Mouse (Mus musculus) forebrain, embryonic 11.5 days (tissue): ENCODE measurements at regions not wholly inside any gene's neighbourhood (a gene's known extent, or its start where the extent isn't known, plus 50 kb on each side); places are given as distances from the start of the nearest gene placed in this dataset.
"Not testable (repeated sequence)": the region's sequence is repeated elsewhere in the genome, so short reads cannot be mapped to it uniquely, and the experiment has no call there.

Experiments
- ATAC-seq: fragments of 200-750 bp; cut with Nextera tagmentation; replicated peaks from 2 replicates; pipeline ENCODE4 v1.8.0; 2017; ENCODE audit warnings: moderate TSS enrichment; ENCODE audit not compliant: low FRiP score
- DNase-seq: peaks from one replicate; pipeline ENCODE4 v3.0.0-alpha.2; 2017; ENCODE audit warnings: low spot score
- H3K27ac ChIP-seq: fragments of 300-500 bp; sonication (generic); 2 replicates; pipeline ENCODE4 v1.5.1; 2014; ENCODE audit warnings: low read depth, low read length
- H3K27me3 ChIP-seq: fragments of 300-500 bp; sonication (generic); 2 replicates; pipeline ENCODE4 v1.6.1; 2014; ENCODE audit warnings: mild to moderate bottlenecking, low read length, mixed read lengths; ENCODE audit not compliant: control insufficient read depth, insufficient read depth
- H3K36me3 ChIP-seq: fragments of 300-500 bp; sonication (generic); 2 replicates; pipeline ENCODE4 v1.6.1; 2014; ENCODE audit warnings: mild to moderate bottlenecking, low read length, moderate library complexity, mixed read lengths; ENCODE audit not compliant: control insufficient read depth, insufficient read depth
- H3K4me1 ChIP-seq: fragments of 300-500 bp; sonication (generic); replicated peaks from 2 replicates; pipeline ENCODE4 v1.6.1; 2014; ENCODE audit warnings: low read length, mixed read lengths; ENCODE audit not compliant: control insufficient read depth, insufficient read depth
- H3K4me2 ChIP-seq: fragments of 300-500 bp; sonication (generic); 2 replicates; pipeline ENCODE4 v1.6.1; 2014; ENCODE audit warnings: low read depth, mild to moderate bottlenecking, low read length, moderate library complexity, mixed read lengths; ENCODE audit not compliant: severe bottlenecking
- H3K4me3 ChIP-seq: fragments of 300-500 bp; sonication (generic); 2 replicates; pipeline ENCODE4 v1.5.1; 2014; ENCODE audit warnings: low read depth, low read length
- H3K9ac ChIP-seq: fragments of 300-500 bp; sonication (generic); 2 replicates; pipeline ENCODE4 v1.6.1; 2014; ENCODE audit warnings: low read length
- H3K9me3 ChIP-seq: fragments of 300-500 bp; sonication (generic); 2 replicates; pipeline ENCODE4 v1.6.1; 2016; ENCODE audit warnings: low read length, mixed read lengths; ENCODE audit not compliant: control insufficient read depth
- WGBS: fragments of 180-500 bp; shearing (Covaris S2); extraction: QIAGEN DNeasy Blood & Tissue Kit; methylation state at CpG from one replicate; pipeline ENCODE4 v1.1.7; 2014; 5-methylcytosine and 5-hydroxymethylcytosine counted together

- H3K4me2 ChIP-seq: no peak overlapping the region
- WGBS: 80% methylated on average over 2 of the region's 2 CpGs
- no peaks in the 10 kb centered on the region for H3K4me1 ChIP-seq
- H3K27me3 ChIP-seq: no peaks in the 10 kb centered on the region
- H3K9me3 ChIP-seq: no peaks in the 10 kb centered on the region
- ATAC-seq: no peak
- no peak for DNase-seq
- H3K4me3 ChIP-seq: no peak overlapping the region
- no peaks in the 10 kb centered on the region for H3K36me3 ChIP-seq
- H3K27ac ChIP-seq: no peak overlapping the region
- no peak overlapping the region for H3K9ac ChIP-seq
Measured at GRCm38 (mm10) chr6:70356303-70356702, 435.7 kb downstream of the Rpia start.

DNA sequence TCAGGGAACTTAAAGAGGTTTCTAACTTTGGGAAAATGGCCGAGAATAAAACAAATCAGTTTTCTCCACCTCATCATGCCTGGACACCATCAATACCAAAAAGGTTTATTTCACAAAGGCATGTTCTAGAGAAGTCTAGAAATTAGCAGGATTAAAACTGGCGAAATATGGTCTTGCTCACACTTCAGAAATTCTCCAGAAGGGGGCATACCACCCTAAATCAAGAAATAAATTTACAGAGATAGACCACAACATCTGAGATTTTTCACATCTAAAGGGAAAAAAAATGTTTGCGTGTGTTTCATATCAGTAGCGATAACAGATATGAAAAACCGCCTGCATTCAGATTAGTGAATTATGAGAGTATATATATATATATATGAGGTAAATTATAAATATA lies 449.9 kb downstream of the Rpia start:
- 80% methylated on average over 5 of the region's 5 CpGs for WGBS
- no peak overlapping the region for H3K4me2 ChIP-seq

GRCm38 (mm10) chr6:70340691-70341090 lies 451.3 kb downstream of the Rpia start:
- not testable (repeated sequence) for H3K27me3 ChIP-seq, H3K4me1 ChIP-seq, H3K4me3 ChIP-seq, DNase-seq, H3K9ac ChIP-seq, ATAC-seq, H3K36me3 ChIP-seq, H3K4me2 ChIP-seq, H3K9me3 ChIP-seq, H3K27ac ChIP-seq
- WGBS: 90% methylated on average over 2 of the region's 2 CpGs

More for the DNA sequence above, 449.9 kb downstream of the Rpia start:
- H3K4me3 ChIP-seq: no peak overlapping the region
- no peaks in the 10 kb centered on the region for H3K27me3 ChIP-seq
- no peak overlapping the region for H3K9ac ChIP-seq
- ATAC-seq: no peak
- no peaks in the 10 kb centered on the region for H3K9me3 ChIP-seq
- DNase-seq: no peak
- no peaks in the 10 kb centered on the region for H3K36me3 ChIP-seq
- no peaks in the 10 kb centered on the region for H3K4me1 ChIP-seq
- H3K27ac ChIP-seq: no peak overlapping the region

GRCm38 (mm10) chr6:70315318-70315717 lies 476.7 kb downstream of the Rpia start:
- ATAC-seq: no peak
- Histone ChIP-seq H3K4me1 (no peaks in the 10 kb centered on the region), H3K36me3 (no peaks in the 10 kb centered on the region), H3K27ac (no peak overlapping the region), H3K4me3 (no peak overlapping the region), H3K9ac (no peak overlapping the region), H3K9me3 (no peaks in the 10 kb centered on the region), H3K27me3 (no peaks in the 10 kb centered on the region), H3K4me2 (no peak overlapping the region)
- no peak for DNase-seq
- WGBS: 55% methylated on average over 1 of the region's 1 CpGs

DNA sequence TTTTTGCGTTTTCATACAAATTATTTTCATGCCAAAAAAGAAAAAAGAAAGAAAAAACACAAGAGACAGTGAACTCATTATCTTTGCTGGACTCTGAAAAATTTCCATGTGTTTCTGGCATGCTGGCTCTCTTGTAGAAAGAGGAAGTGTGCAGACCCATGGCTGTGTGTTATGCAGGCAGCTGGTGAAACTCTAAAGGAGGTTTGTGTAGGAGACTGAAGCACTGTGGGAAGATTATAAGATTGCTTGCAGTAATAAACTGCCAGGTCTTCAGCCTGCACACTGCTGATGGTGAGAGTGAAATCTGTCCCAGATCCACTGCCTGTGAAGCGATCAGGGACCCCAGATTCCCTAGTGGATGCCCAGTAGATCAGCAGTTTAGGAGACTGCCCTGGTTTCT lies 477.4 kb downstream of the Rpia start:
- not testable (repeated sequence) for H3K4me2 ChIP-seq, H3K27ac ChIP-seq, H3K36me3 ChIP-seq, ATAC-seq, DNase-seq, H3K9ac ChIP-seq, H3K4me1 ChIP-seq, H3K9me3 ChIP-seq, H3K4me3 ChIP-seq, H3K27me3 ChIP-seq
- WGBS: 91% methylated on average over 2 of the region's 2 CpGs

GRCm38 (mm10) chr6:70301100-70301499 lies 490.9 kb downstream of the Rpia start:
- H3K4me3 ChIP-seq, H3K4me2 ChIP-seq, H3K4me1 ChIP-seq, ATAC-seq, DNase-seq, H3K9me3 ChIP-seq, H3K27me3 ChIP-seq, H3K27ac ChIP-seq, H3K9ac ChIP-seq, H3K36me3 ChIP-seq: not testable (repeated sequence)

GRCm38 (mm10) chr6:70260227-70260626 lies 531.8 kb downstream of the Rpia start:
- H3K4me1 ChIP-seq, H3K27me3 ChIP-seq, DNase-seq, H3K4me2 ChIP-seq, H3K9me3 ChIP-seq, H3K4me3 ChIP-seq, H3K9ac ChIP-seq, H3K27ac ChIP-seq, H3K36me3 ChIP-seq, ATAC-seq: not testable (repeated sequence)
- 90% methylated on average over 3 of the region's 3 CpGs for WGBS

- H3K27me3 ChIP-seq, ATAC-seq, H3K9me3 ChIP-seq, DNase-seq, H3K4me2 ChIP-seq, H3K4me1 ChIP-seq, H3K4me3 ChIP-seq, H3K27ac ChIP-seq, H3K36me3 ChIP-seq, H3K9ac ChIP-seq: not testable (repeated sequence)
- WGBS: no CpG with 5 or more reads among the region's 1 CpGs
Measured at GRCm38 (mm10) chr6:70240167-70240566, 551.9 kb downstream of the Rpia start.

DNA sequence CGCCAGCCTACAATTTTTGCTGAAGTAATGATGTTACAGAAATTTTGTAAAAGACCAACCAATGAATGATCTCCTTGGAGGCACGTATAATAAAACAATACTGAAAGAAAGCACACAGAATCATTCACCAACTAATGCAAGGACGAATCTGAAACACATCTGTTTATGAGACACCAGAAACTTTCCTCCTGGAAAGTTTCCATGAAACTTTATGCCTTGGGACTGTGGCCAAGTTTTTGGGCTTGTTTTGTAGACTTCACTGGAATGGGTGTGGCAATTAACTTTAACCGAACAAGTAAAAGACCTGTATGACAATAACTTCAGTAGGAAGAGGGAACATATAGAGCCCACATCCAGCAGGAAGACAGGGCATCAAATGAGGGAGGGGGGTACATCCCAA lies 564.9 kb downstream of the Rpia start:
- DNase-seq (no peak), ATAC-seq (no peak)
- no peaks in the 10 kb centered on the region for H3K27me3 ChIP-seq
- no peaks in the 10 kb centered on the region for H3K9me3 ChIP-seq
- no peaks in the 10 kb centered on the region for H3K4me1 ChIP-seq
- H3K36me3 ChIP-seq: no peaks in the 10 kb centered on the region
- H3K9ac ChIP-seq: no peak overlapping the region
- no peak overlapping the region for H3K27ac ChIP-seq
- no peak overlapping the region for H3K4me2 ChIP-seq
- WGBS: 78% methylated on average over 4 of the region's 4 CpGs
- no peak overlapping the region for H3K4me3 ChIP-seq
